Mouse (Mus musculus) stomach, embryonic 14.5 days (tissue): ENCODE data around the gene BC017158. TPM values are rescaled to one million over a fixed set of nuclear protein-coding genes. Genes with fewer than 3 reads are reported as not detected.

Source experiments
- ATAC-seq: fragments of 200-750 bp; cut with Nextera tagmentation; 2 replicates; pipeline ENCODE4 v1.8.0; 2017; ENCODE audit warnings: low read depth, moderate TSS enrichment; ENCODE audit not compliant: insufficient number of reproducible peaks, insufficient read depth, low FRiP score
- H3K27ac ChIP-seq: fragments of 300-500 bp; sonication (generic); 2 replicates; pipeline ENCODE4 v1.5.1; 2014; ENCODE audit warnings: mild to moderate bottlenecking, low read length, moderate library complexity, mixed read lengths
- H3K27me3 ChIP-seq: fragments of 300-500 bp; sonication (generic); 2 replicates; pipeline ENCODE4 v1.6.1; 2014; ENCODE audit warnings: low read length, control low read depth, mixed read lengths; ENCODE audit not compliant: control insufficient read depth, insufficient read depth
- H3K36me3 ChIP-seq: fragments of 300-500 bp; sonication (generic); 2 replicates; pipeline ENCODE4 v1.6.1; 2014; ENCODE audit warnings: mild to moderate bottlenecking, control low read depth, low read length, moderate library complexity, mixed read lengths; ENCODE audit not compliant: control insufficient read depth, insufficient read depth
- H3K4me1 ChIP-seq: fragments of 300-500 bp; sonication (generic); 2 replicates; pipeline ENCODE4 v1.6.1; 2014; ENCODE audit warnings: low read length, control low read depth, mixed read lengths; ENCODE audit not compliant: control insufficient read depth, insufficient read depth
- H3K4me2 ChIP-seq: fragments of 300-500 bp; sonication (generic); replicated peaks from 2 replicates; pipeline ENCODE4 v1.6.1; 2014; ENCODE audit warnings: low read depth, low read length, control low read depth
- H3K4me3 ChIP-seq: fragments of 300-500 bp; sonication (generic); 2 replicates; pipeline ENCODE4 v1.5.1; 2014; ENCODE audit warnings: low read depth, low read length, control low read depth
- H3K9ac ChIP-seq: fragments of 300-500 bp; sonication (generic); replicated peaks from 2 replicates; pipeline ENCODE4 v1.6.1; 2014; ENCODE audit warnings: low read depth, mild to moderate bottlenecking, control low read depth, low read length, moderate library complexity, mixed read lengths
- H3K9me3 ChIP-seq: fragments of 300-500 bp; sonication (generic); 2 replicates; pipeline ENCODE4 v1.6.1; 2016; ENCODE audit warnings: low read depth, low read length, control low read depth; ENCODE audit not compliant: control insufficient read depth
- WGBS: fragments of 180-500 bp; shearing (Covaris S2); extraction: QIAGEN DNeasy Blood & Tissue Kit; methylation state at CpG from one replicate; pipeline ENCODE4 v1.1.7; 2014; 5-methylcytosine and 5-hydroxymethylcytosine counted together
- microRNA-seq: library from miRNA; unstranded; fragments of <30 nt; microRNA quantifications from one replicate; pipeline ENCODE4, GENCODE M21; 2016
- polyA plus RNA-seq: library from polyadenylated mRNA; unstranded; fragments of >200 nt; fragmentation: Nextera tagmentation; extraction: Ambion mirVana; gene quantifications from 2 replicates; pipeline ENCODE4 v1.2.1, GENCODE M21; 2014

BC017158 gene
- polyA plus RNA-seq, 1 experiment from 2014 or later, result 36.8 TPM

GRCm38 (mm10) chr7:128231741-128232140 is 66.2 kb downstream of the BC017158 start:
- H3K4me1 ChIP-seq, result peaks cover 3% of the 10 kb centered on the region; the same call in 1 of the 2 replicates
- no peak for ATAC-seq
- H3K27ac ChIP-seq, result no peak overlapping the region
- H3K9me3 ChIP-seq, result no peaks in the 10 kb centered on the region
- WGBS, result 40% methylated on average over 8 of the region's 8 CpGs
- no peaks in the 10 kb centered on the region for H3K27me3 ChIP-seq
- H3K4me3 ChIP-seq, result no peak overlapping the region
- H3K9ac ChIP-seq, result no peak overlapping the region
- H3K36me3 ChIP-seq, result no peaks in the 10 kb centered on the region
- no peak overlapping the region for H3K4me2 ChIP-seq

Small RNAs within 50 kb of the gene (microRNA-seq; reads per million reads assigned to microRNA genes)
- gene Mir3103, result 0.78 reads per million

Other genes with a start within 250 kb of the BC017158 start
- 0.77 TPM in 2 replicates for gene Itgam, start 235.5 kb downstream of the BC017158 start, polyA plus RNA-seq
- not detected in 2 replicates for gene Gm49368, start 235.5 kb downstream of the BC017158 start, polyA plus RNA-seq
- gene Itgax, start 168.6 kb downstream of the BC017158 start, polyA plus RNA-seq, result 0.17 TPM in 1 of 2 replicates, not detected in the other
- gene Itgad, start 143.8 kb downstream of the BC017158 start, polyA plus RNA-seq, result not detected in 2 replicates
- gene Cox6a2, start 91.8 kb downstream of the BC017158 start, polyA plus RNA-seq, result 0.41 TPM in 1 of 2 replicates, not detected in the other
- 11.5 and 12.2 TPM in 2 replicates for gene Armc5, start 60.8 kb downstream of the BC017158 start, polyA plus RNA-seq
- gene 9130023H24Rik, start 60.1 kb downstream of the BC017158 start, polyA plus RNA-seq, result 9.7 and 9.9 TPM in 2 replicates
- gene Tgfb1i1, start 51.4 kb downstream of the BC017158 start, polyA plus RNA-seq, result 203 and 205 TPM in 2 replicates
- gene Slc5a2, start 32.5 kb downstream of the BC017158 start, polyA plus RNA-seq, result 1.00 and 2.5 TPM in 2 replicates
- 32.6 TPM in 2 replicates for gene Rgs10, start 120.6 kb upstream of the BC017158 start, polyA plus RNA-seq
- 46.6 and 48.8 TPM in 2 replicates for gene Tial1, start 163.5 kb upstream of the BC017158 start, polyA plus RNA-seq
- gene Bag3, start 225.4 kb upstream of the BC017158 start, polyA plus RNA-seq, result 18.1 and 19.3 TPM in 2 replicates